Mouse (Mus musculus) adrenal gland, adult (tissue): ENCODE data around the gene Olfr974.
"Not testable (repeated sequence)": the region's sequence is repeated elsewhere in the genome, so short reads cannot be mapped to it uniquely, and the experiment has no call there.

Source experiments
- DNase-seq, 2 experiments: peaks; one replicate each; pipeline ENCODE4 v3.0.0; 2022 to 2023; ENCODE audit warnings: low spot score in 1 of 2; ENCODE audit not compliant: inconsistent age in 2 of 2

The Olfr974 gene

GRCm38 (mm10) chr9:39937201-39937600 is at the start of gene Olfr974:
Olfr974 (plus strand) TSS chr9:39937501.
- DNase-seq = no peak

DNA sequence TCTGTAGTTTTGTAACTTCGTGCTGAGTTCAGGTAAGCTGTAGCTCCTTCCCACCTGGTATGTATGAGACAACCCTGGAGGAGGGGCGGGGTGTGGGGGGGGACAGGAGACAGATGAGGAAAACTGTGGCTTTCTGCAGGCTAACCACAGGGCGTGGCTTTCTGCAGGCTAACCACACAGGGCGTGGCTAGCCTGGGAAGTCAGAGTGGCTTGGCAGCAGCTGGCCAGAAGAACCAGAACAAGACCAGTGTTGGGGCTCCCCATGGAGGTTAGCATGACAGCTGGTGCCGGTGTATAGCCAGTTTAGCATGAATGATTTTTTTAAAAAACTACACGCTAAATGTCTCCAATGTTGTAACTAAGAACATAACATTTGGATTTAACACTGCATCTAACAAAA is 32.2 kb upstream of the Olfr974 start:
- no peak for DNase-seq

- DNase-seq = no peak
Measured at GRCm38 (mm10) chr9:39907036-39907435, 30.3 kb upstream of the Olfr974 start, which contains the start of gene Olfr229. Olfr229 (plus strand) TSS chr9:39907336.

DNA sequence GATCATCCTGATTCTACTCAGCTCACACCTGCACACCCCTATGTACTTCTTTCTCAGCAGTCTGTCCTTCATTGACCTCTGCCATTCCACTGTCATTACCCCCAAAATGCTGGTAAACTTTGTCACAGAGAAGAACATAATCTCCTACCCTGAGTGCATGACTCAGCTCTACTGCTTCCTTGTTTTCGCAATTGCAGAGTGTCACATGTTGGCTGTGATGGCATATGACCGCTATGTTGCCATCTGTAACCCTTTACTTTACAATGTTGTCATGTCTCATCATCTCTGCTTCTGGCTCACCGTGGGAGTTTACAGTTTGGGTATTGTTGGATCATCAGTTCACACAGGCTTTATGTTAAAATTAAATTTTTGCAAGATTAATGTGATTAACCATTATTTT is 27.4 kb upstream of the Olfr974 start:
- no peak for DNase-seq

- not testable (repeated sequence) for DNase-seq
Measured at GRCm38 (mm10) chr9:39927975-39928836, 9.1 kb upstream of the Olfr974 start.

GRCm38 (mm10) chr9:39928837-39929236 is 8.5 kb upstream of the Olfr974 start:
- not testable (repeated sequence) for DNase-seq

GRCm38 (mm10) chr9:39951946-39952345 is 14.6 kb downstream of the Olfr974 start, which contains the start of gene Olfr975:
Olfr975 (minus strand) TSS chr9:39952046.
- no peak for DNase-seq

- not testable (repeated sequence) for DNase-seq
Measured at GRCm38 (mm10) chr9:39961033-39961432, 23.7 kb downstream of the Olfr974 start, which contains the start of gene Olfr976. Olfr976 (minus strand) TSS chr9:39961133.

- not testable (repeated sequence) for DNase-seq
Measured at GRCm38 (mm10) chr9:39976581-39977145, 39.4 kb downstream of the Olfr974 start.

- no peak for DNase-seq
Measured at GRCm38 (mm10) chr9:39991813-39992212, 54.5 kb downstream of the Olfr974 start, which contains the start of gene Olfr978. Olfr978 (plus strand) TSS chr9:39992113.
